Mouse (Mus musculus): ENCODE results near the gene Sp110. TPM values are rescaled to one million over a fixed set of nuclear protein-coding genes. Genes with fewer than 3 reads are reported as not detected.
"Not testable (repeated sequence)": the region's sequence is repeated elsewhere in the genome, so short reads cannot be mapped to it uniquely, and the experiment has no call there.

The Sp110 gene
- polyA plus RNA-seq, 1 experiment from 2014 or later = 2.3 TPM

DNA sequence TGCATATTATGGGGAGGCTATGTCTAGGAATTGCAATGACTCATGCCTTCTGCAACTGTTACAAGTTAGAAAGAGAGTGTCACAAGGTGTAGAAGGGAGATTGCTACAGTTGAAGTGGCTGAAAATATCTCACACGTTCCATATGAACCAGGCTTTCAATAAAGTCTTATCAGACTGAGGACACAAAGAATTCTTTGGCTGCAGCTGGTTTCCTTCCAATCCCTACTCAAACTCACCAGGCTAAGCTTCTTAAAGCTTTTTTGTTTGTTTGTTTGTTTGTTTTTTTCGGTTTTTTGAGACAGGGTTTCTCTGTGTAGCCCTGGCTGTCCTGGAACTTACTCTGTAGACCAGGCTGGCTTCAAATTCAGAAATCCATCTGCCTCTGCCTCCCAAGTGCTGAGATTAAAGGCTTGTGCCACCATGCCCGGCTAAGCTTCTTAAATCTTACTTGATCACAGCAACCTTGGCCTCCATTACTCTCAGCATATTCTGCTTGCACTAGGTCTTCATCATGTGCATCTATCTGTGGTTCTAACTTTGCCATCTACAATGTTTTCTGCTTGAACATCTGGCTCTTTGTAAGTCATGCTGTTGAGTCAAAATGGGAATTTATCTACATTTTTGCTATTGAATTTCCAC lies 20.1 kb downstream of the Sp110 start:
- not testable (repeated sequence) for H3K9ac ChIP-seq (ENCODE audit: low read depth, low read length); H3K9me3 ChIP-seq (ENCODE audit: control insufficient read depth, low read length); H3K36me3 ChIP-seq (ENCODE audit: control insufficient read depth, insufficient read depth, low read length); H3K4me3 ChIP-seq (ENCODE audit: low read depth, low read length); DNase-seq (ENCODE audit: low spot score); ATAC-seq (ENCODE audit: low read depth); H3K4me2 ChIP-seq (ENCODE audit: low read depth, low read length); H3K27ac ChIP-seq (replicated peaks; ENCODE audit: low read depth, low read length); H3K27me3 ChIP-seq (replicated peaks; ENCODE audit: control insufficient read depth, insufficient read depth, low read length); H3K4me1 ChIP-seq (ENCODE audit: control insufficient read depth, insufficient read depth, low read length)
- 57% methylated on average over 2 of the region's 3 CpGs for WGBS

DNA sequence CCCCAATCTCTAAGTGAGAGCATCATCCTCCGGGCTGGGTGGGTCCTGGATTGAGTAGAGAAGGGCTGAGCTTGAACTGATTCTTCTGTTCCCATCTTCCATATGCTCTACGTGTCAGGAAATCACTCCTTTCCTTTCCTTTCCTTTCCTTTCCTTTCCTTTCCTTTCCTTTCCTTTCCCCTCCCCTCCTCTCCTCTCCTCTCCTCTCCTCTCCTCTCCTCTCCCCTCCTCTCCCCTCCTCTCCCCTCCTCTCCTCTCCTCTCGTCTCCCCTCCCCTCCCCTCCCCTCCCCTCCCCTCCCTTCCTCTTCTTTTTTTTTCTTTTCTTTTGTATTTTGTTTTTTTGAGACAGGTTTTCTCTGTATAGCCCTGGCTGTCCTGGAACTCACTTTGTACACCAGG lies 23.2 kb downstream of the Sp110 start, which contains the start of gene G530012D18Rik:
TSS of gene G530012D18Rik (plus strand) at position 301 of the 400 bp plus-strand sequence.
- H3K36me3 ChIP-seq (ENCODE audit: control insufficient read depth, insufficient read depth, low read length); H3K4me3 ChIP-seq (ENCODE audit: low read depth, low read length); ATAC-seq (ENCODE audit: low read depth); H3K27ac ChIP-seq (replicated peaks; ENCODE audit: low read depth, low read length); H3K27me3 ChIP-seq (replicated peaks; ENCODE audit: control insufficient read depth, insufficient read depth, low read length); H3K4me2 ChIP-seq (ENCODE audit: low read depth, low read length); H3K4me1 ChIP-seq (ENCODE audit: control insufficient read depth, insufficient read depth, low read length); H3K9ac ChIP-seq (ENCODE audit: low read depth, low read length); DNase-seq (ENCODE audit: low spot score); H3K9me3 ChIP-seq (ENCODE audit: control insufficient read depth, low read length): not testable (repeated sequence)
- 59% methylated on average over 2 of the region's 3 CpGs for WGBS

DNA sequence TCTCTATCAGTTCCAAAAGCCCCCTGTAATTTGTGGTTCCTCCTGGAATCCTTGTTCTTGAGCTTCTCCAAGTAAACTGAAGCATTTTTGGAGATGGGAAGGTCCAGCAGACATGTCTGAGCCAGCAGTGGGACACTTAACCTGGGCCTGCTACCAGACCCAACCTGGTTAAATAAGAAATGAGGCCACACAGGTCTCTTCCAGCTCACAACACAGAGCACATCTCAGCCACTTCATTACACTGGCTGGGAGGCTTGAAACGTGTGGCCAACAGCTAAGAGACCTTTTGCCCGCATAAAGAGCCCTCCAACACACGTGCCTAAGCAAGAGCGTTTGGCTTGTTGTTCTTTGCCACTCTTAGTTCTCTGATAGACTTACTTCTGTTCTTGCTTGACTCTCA lies 25.1 kb downstream of the Sp110 start:
- not testable (repeated sequence) for H3K4me1 ChIP-seq (ENCODE audit: control insufficient read depth, insufficient read depth, low read length); H3K9ac ChIP-seq (ENCODE audit: low read depth, low read length); H3K36me3 ChIP-seq (ENCODE audit: control insufficient read depth, insufficient read depth, low read length); H3K4me2 ChIP-seq (ENCODE audit: low read depth, low read length); H3K27ac ChIP-seq (replicated peaks; ENCODE audit: low read depth, low read length); H3K4me3 ChIP-seq (ENCODE audit: low read depth, low read length); H3K9me3 ChIP-seq (ENCODE audit: control insufficient read depth, low read length); ATAC-seq (ENCODE audit: low read depth); H3K27me3 ChIP-seq (replicated peaks; ENCODE audit: control insufficient read depth, insufficient read depth, low read length); DNase-seq (ENCODE audit: low spot score)
- WGBS = 60% methylated on average over 4 of the region's 4 CpGs

DNA sequence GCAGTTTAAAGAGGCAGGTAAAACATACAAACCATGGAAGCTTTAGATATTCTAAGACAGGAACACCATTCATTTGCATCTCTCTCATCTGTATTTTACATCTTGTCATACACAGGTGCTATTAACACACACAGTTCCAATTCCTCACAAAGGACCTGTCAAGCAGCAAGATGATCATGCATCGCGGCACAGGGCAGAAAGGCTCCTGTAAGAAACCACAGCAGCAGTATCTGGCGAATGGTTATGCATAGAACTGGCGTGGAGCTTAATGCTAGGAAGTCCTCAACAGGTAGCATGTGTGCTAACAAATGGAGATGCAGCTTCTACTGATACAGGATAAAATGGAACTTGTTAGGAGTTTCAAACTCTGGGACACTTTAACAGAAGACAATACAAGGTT lies 43.4 kb downstream of the Sp110 start:
- H3K36me3 ChIP-seq (ENCODE audit: control insufficient read depth, insufficient read depth, low read length); H3K9me3 ChIP-seq (ENCODE audit: control insufficient read depth, low read length); H3K27me3 ChIP-seq (replicated peaks; ENCODE audit: control insufficient read depth, insufficient read depth, low read length); DNase-seq (ENCODE audit: low spot score); H3K4me3 ChIP-seq (ENCODE audit: low read depth, low read length); H3K9ac ChIP-seq (ENCODE audit: low read depth, low read length); H3K4me1 ChIP-seq (ENCODE audit: control insufficient read depth, insufficient read depth, low read length); ATAC-seq (ENCODE audit: low read depth); H3K27ac ChIP-seq (replicated peaks; ENCODE audit: low read depth, low read length); H3K4me2 ChIP-seq (ENCODE audit: low read depth, low read length): not testable (repeated sequence)
- WGBS = 82% methylated on average over 4 of the region's 4 CpGs

DNA sequence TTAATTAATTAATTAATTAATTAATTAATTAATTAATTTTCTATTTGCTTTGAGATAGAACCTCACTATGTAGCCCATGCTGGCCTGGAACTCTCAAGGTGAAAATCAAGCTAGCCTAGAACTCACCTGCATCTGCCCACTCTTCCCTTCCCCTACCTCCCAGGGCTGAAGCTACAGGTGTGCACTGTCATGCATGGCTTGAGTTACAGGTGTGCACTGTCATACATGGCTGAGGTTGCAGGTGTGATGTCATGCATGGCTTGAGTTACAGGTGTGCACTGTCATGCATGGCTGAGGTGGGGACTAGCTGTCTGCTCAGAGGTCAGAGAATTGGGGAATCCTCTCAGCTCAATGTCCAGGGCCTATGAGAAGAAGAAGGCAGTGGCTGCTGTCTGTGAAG lies 52.2 kb downstream of the Sp110 start:
- H3K9me3 ChIP-seq (ENCODE audit: control insufficient read depth, low read length); H3K4me3 ChIP-seq (ENCODE audit: low read depth, low read length); DNase-seq (ENCODE audit: low spot score); ATAC-seq (ENCODE audit: low read depth); H3K9ac ChIP-seq (ENCODE audit: low read depth, low read length); H3K36me3 ChIP-seq (ENCODE audit: control insufficient read depth, insufficient read depth, low read length); H3K27me3 ChIP-seq (replicated peaks; ENCODE audit: control insufficient read depth, insufficient read depth, low read length); H3K4me2 ChIP-seq (ENCODE audit: low read depth, low read length); H3K4me1 ChIP-seq (ENCODE audit: control insufficient read depth, insufficient read depth, low read length); H3K27ac ChIP-seq (replicated peaks; ENCODE audit: low read depth, low read length): not testable (repeated sequence)

DNA sequence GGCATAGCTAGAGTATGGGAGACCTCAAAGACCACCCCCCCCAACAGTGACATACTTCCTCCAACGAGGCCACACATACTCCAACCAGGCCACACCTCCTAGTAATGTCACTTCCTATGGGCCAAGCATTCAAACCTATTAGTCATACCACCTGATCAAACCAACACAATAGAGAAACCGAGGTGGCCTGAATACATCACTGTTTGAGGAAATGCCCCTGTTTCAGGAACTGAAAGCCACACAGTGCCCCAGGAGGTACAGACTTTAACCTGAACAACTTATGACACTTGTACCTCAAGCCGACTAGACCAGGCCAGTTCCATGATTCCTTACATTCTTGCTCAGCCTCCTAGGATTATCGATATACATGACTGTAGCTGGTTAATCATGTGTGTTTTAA lies 54.8 kb downstream of the Sp110 start:
- H3K27ac ChIP-seq (replicated peaks; ENCODE audit: low read depth, low read length); DNase-seq (ENCODE audit: low spot score); H3K4me2 ChIP-seq (ENCODE audit: low read depth, low read length); ATAC-seq (ENCODE audit: low read depth); H3K9me3 ChIP-seq (ENCODE audit: control insufficient read depth, low read length); H3K4me1 ChIP-seq (ENCODE audit: control insufficient read depth, insufficient read depth, low read length); H3K9ac ChIP-seq (ENCODE audit: low read depth, low read length); H3K27me3 ChIP-seq (replicated peaks; ENCODE audit: control insufficient read depth, insufficient read depth, low read length); H3K4me3 ChIP-seq (ENCODE audit: low read depth, low read length); H3K36me3 ChIP-seq (ENCODE audit: control insufficient read depth, insufficient read depth, low read length): not testable (repeated sequence)
- WGBS = 83% methylated on average over 3 of the region's 4 CpGs

DNA sequence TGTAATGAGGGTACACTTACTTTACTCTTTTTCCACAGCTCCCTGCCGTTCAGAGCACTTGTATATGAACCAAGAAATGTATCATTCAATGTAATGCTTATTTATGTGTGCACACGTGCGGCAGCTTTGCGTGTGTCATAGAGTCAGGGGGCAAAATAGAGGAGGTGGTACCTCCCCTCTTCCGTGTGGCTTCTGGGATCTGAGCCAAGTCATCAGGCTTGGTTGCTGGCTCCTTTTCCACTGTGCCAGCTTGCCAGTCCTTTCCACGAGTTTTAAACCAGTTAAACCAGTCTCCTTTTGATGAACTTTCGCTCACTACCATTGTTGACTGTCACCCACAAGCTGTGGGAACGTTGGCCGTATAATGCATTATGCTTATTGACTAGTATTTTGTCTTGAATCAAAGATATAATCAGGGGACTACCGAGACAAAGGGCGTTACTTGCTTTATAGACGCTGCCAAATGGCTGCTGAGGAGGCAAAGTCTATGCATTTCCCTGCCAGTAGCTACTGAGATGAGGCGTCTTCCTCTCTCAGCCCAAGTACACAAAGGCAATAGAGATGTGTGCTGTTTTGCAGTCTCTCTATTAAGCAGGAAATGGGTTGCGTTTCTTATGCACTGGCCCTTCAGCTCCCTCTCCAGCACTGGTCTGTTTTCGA lies 70.0 kb downstream of the Sp110 start:
- WGBS = 72% methylated on average over 12 of the region's 15 CpGs
- H3K9me3 ChIP-seq (ENCODE audit: control insufficient read depth, low read length); H3K4me1 ChIP-seq (ENCODE audit: control insufficient read depth, insufficient read depth, low read length); H3K27me3 ChIP-seq (replicated peaks; ENCODE audit: control insufficient read depth, insufficient read depth, low read length); ATAC-seq (ENCODE audit: low read depth); H3K4me2 ChIP-seq (ENCODE audit: low read depth, low read length); DNase-seq (ENCODE audit: low spot score); H3K4me3 ChIP-seq (ENCODE audit: low read depth, low read length); H3K27ac ChIP-seq (replicated peaks; ENCODE audit: low read depth, low read length); H3K36me3 ChIP-seq (ENCODE audit: control insufficient read depth, insufficient read depth, low read length); H3K9ac ChIP-seq (ENCODE audit: low read depth, low read length): not testable (repeated sequence)

Data from embryonic facial prominence, embryonic 14.5 days (tissue).